Mouse (Mus musculus) hindbrain, embryonic 11.5 days (tissue): Measurements from ENCODE around the gene Ahcyl2. TPM values are rescaled to one million over a fixed set of nuclear protein-coding genes. Genes with fewer than 3 reads are reported as not detected.
A peak's percentile ranks its signal among the peaks of the same experiment; 100 is the strongest.
"Not testable (repeated sequence)": the region's sequence is repeated elsewhere in the genome, so short reads cannot be mapped to it uniquely, and the experiment has no call there.

Experiments used
- ATAC-seq: fragments of 200-750 bp; cut with Nextera tagmentation; 2 replicates; pipeline ENCODE4 v1.8.0; 2017; ENCODE audit warnings: mild to moderate bottlenecking, moderate TSS enrichment, moderate library complexity; ENCODE audit not compliant: low FRiP score
- DNase-seq: peaks from one replicate; pipeline ENCODE4 v3.0.0-alpha.2; 2015; ENCODE audit warnings: low spot score
- H3K27ac ChIP-seq: fragments of 300-500 bp; sonication (generic); 2 replicates; pipeline ENCODE4 v1.5.1; 2014; ENCODE audit warnings: mild to moderate bottlenecking, low read depth, low read length
- H3K27me3 ChIP-seq: fragments of 300-500 bp; sonication (generic); 2 replicates; pipeline ENCODE4 v1.6.1; 2014; ENCODE audit warnings: mild to moderate bottlenecking, low read length, moderate library complexity, mixed read lengths; ENCODE audit not compliant: control insufficient read depth, insufficient read depth
- H3K36me3 ChIP-seq: fragments of 300-500 bp; sonication (generic); 2 replicates; pipeline ENCODE4 v1.6.1; 2014; ENCODE audit warnings: mild to moderate bottlenecking, low read length, moderate library complexity, mixed read lengths; ENCODE audit not compliant: control insufficient read depth, insufficient read depth
- H3K4me1 ChIP-seq: fragments of 300-500 bp; sonication (generic); replicated peaks from 2 replicates; pipeline ENCODE4 v1.6.1; 2014; ENCODE audit warnings: low read length, mixed read lengths; ENCODE audit not compliant: control insufficient read depth, insufficient read depth
- H3K4me2 ChIP-seq: fragments of 300-500 bp; sonication (generic); replicated peaks from 2 replicates; pipeline ENCODE4 v1.6.1; 2014; ENCODE audit warnings: mild to moderate bottlenecking, low read depth, low read length
- H3K4me3 ChIP-seq: fragments of 300-500 bp; sonication (generic); 2 replicates; pipeline ENCODE4 v1.5.1; 2014; ENCODE audit warnings: low read depth, low read length
- H3K9ac ChIP-seq: fragments of 300-500 bp; sonication (generic); 2 replicates; pipeline ENCODE4 v1.6.1; 2014; ENCODE audit warnings: low read depth, low read length
- H3K9me3 ChIP-seq: fragments of 300-500 bp; sonication (generic); 2 replicates; pipeline ENCODE4 v1.6.1; 2016; ENCODE audit warnings: low read length; ENCODE audit not compliant: control insufficient read depth
- WGBS: fragments of 180-500 bp; shearing (Covaris S2); extraction: QIAGEN DNeasy Blood & Tissue Kit; methylation state at CpG from one replicate; pipeline ENCODE4 v1.1.7; 2014; 5-methylcytosine and 5-hydroxymethylcytosine counted together
- polyA plus RNA-seq: library from polyadenylated mRNA; unstranded; fragments of >200 nt; fragmentation: Nextera tagmentation; extraction: Ambion mirVana; gene quantifications from 2 replicates; pipeline ENCODE4 v1.2.1, GENCODE M21; 2014

The Ahcyl2 gene
- polyA plus RNA-seq, 1 experiment from 2014 or later = 17.4 TPM

GRCm38 (mm10) chr6:29736610-29737458, 31.0 kb upstream of the Ahcyl2 start:
- H3K4me3 ChIP-seq = peak overlapping the region; percentile 72
- no peaks in the 10 kb centered on the region for H3K4me1 ChIP-seq
- DNase-seq = peak; percentile 19
- H3K9me3 ChIP-seq = no peaks in the 10 kb centered on the region
- no peaks in the 10 kb centered on the region for H3K36me3 ChIP-seq
- H3K9ac ChIP-seq = peak overlapping the region; percentile 91
- H3K4me2 ChIP-seq = peak overlapping the region; percentile 72
- no peak for ATAC-seq
- 21% methylated on average over 13 of the region's 13 CpGs for WGBS
- no peaks in the 10 kb centered on the region for H3K27me3 ChIP-seq
- H3K27ac ChIP-seq = 0 out of 2 replicates have a peak overlapping the region, but pooled peaks have one; percentile 82

- H3K9me3 ChIP-seq = peaks cover 7% of the 10 kb centered on the region
- no peak overlapping the region for H3K4me2 ChIP-seq
- no peaks in the 10 kb centered on the region for H3K27me3 ChIP-seq
- H3K9ac ChIP-seq = no peak overlapping the region
- 93% methylated on average over 3 of the region's 3 CpGs for WGBS
- no peak overlapping the region for H3K4me3 ChIP-seq
- no peaks in the 10 kb centered on the region for H3K4me1 ChIP-seq
- H3K36me3 ChIP-seq = peaks cover 5% of the 10 kb centered on the region; the same call in 1 of the 2 replicates
- ATAC-seq (no peak), DNase-seq (no peak)
- no peak overlapping the region for H3K27ac ChIP-seq
Measured at GRCm38 (mm10) chr6:29751466-29752152, 16.2 kb upstream of the Ahcyl2 start.

GRCm38 (mm10) chr6:29753336-29753735, 14.5 kb upstream of the Ahcyl2 start:
- Histone ChIP-seq H3K36me3 (peaks cover 2% of the 10 kb centered on the region; the same call in 1 of the 2 replicates), H3K4me1 (no peaks in the 10 kb centered on the region), H3K9me3 (peaks cover 4% of the 10 kb centered on the region), H3K27ac (no peak overlapping the region), H3K9ac (no peak overlapping the region), H3K4me3 (no peak overlapping the region), H3K4me2 (no peak overlapping the region), H3K27me3 (no peaks in the 10 kb centered on the region)
- WGBS = 89% methylated on average over 11 of the region's 11 CpGs
- ATAC-seq (no peak), DNase-seq (no peak)

GRCm38 (mm10) chr6:29756001-29756400, 11.8 kb upstream of the Ahcyl2 start:
- Histone ChIP-seq H3K9me3 (no peaks in the 10 kb centered on the region), H3K4me3 (no peak overlapping the region), H3K36me3 (peaks cover 2% of the 10 kb centered on the region; the same call in 1 of the 2 replicates), H3K27ac (no peak overlapping the region), H3K4me2 (no peak overlapping the region), H3K27me3 (no peaks in the 10 kb centered on the region), H3K4me1 (no peaks in the 10 kb centered on the region), H3K9ac (no peak overlapping the region)
- ATAC-seq = no peak
- 92% methylated on average over 5 of the region's 5 CpGs for WGBS
- DNase-seq = no peak

- peaks cover 2% of the 10 kb centered on the region; the same call in 1 of the 2 replicates for H3K36me3 ChIP-seq
- 91% methylated on average over 4 of the region's 4 CpGs for WGBS
- no peak for ATAC-seq
Measured at GRCm38 (mm10) chr6:29756476-29756875, 11.3 kb upstream of the Ahcyl2 start.

GRCm38 (mm10) chr6:29758417-29758816, 9.4 kb upstream of the Ahcyl2 start:
- DNase-seq (peak; percentile 86), ATAC-seq (no peak)
- H3K4me3 ChIP-seq = no peak overlapping the region
- no peaks in the 10 kb centered on the region for H3K9me3 ChIP-seq
- no peak overlapping the region for H3K27ac ChIP-seq
- no peak overlapping the region for H3K9ac ChIP-seq
- H3K36me3 ChIP-seq = peaks cover 2% of the 10 kb centered on the region; the same call in 1 of the 2 replicates
- no peaks in the 10 kb centered on the region for H3K4me1 ChIP-seq
- no peak overlapping the region for H3K4me2 ChIP-seq
- H3K27me3 ChIP-seq = no peaks in the 10 kb centered on the region
- WGBS = 42% methylated on average over 4 of the region's 4 CpGs

More at GRCm38 (mm10) chr6:29756476-29756875, 11.3 kb upstream of the Ahcyl2 start:
- DNase-seq = no peak
- no peak overlapping the region for H3K27ac ChIP-seq
- no peak overlapping the region for H3K4me2 ChIP-seq
- no peaks in the 10 kb centered on the region for H3K27me3 ChIP-seq
- H3K9me3 ChIP-seq = no peaks in the 10 kb centered on the region
- H3K9ac ChIP-seq = no peak overlapping the region
- H3K4me1 ChIP-seq = no peaks in the 10 kb centered on the region
- H3K4me3 ChIP-seq = no peak overlapping the region

GRCm38 (mm10) chr6:29759012-29759679, 8.7 kb upstream of the Ahcyl2 start:
- no peak overlapping the region for H3K4me3 ChIP-seq
- 82% methylated on average over 13 of the region's 13 CpGs for WGBS
- no peak overlapping the region for H3K9ac ChIP-seq
- H3K36me3 ChIP-seq = no peaks in the 10 kb centered on the region; the same call in 1 of the 2 replicates
- H3K4me1 ChIP-seq = no peaks in the 10 kb centered on the region
- no peak overlapping the region for H3K4me2 ChIP-seq
- H3K27ac ChIP-seq = no peak overlapping the region
- DNase-seq (no peak), ATAC-seq (no peak)
- no peaks in the 10 kb centered on the region for H3K27me3 ChIP-seq
- H3K9me3 ChIP-seq = no peaks in the 10 kb centered on the region

- not testable (repeated sequence) for H3K9me3 ChIP-seq, H3K4me3 ChIP-seq, H3K4me1 ChIP-seq, H3K4me2 ChIP-seq, H3K9ac ChIP-seq, ATAC-seq, H3K36me3 ChIP-seq, H3K27me3 ChIP-seq, DNase-seq, H3K27ac ChIP-seq
- 93% methylated on average over 2 of the region's 2 CpGs for WGBS
Measured at GRCm38 (mm10) chr6:29760397-29760796, 7.4 kb upstream of the Ahcyl2 start.
